Mouse (Mus musculus): ENCODE results near the gene Cfdp1. TPM values are rescaled to one million over a fixed set of nuclear protein-coding genes. Genes with fewer than 3 reads are reported as not detected.

Gene Cfdp1
- total RNA-seq, 2 experiments from 2014 or later = 14.6 to 17.9 TPM

- DNase-seq = no peak
- intact Hi-C loops (cut with DNase I) = no loop called here
These were observed 45.0 kb downstream of the Cfdp1 start for GRCm38 (mm10) chr8:111808891-111809622.

GRCm38 (mm10) chr8:111808006-111808405 is 46.1 kb downstream of the Cfdp1 start:
- no peak for DNase-seq
- intact Hi-C loops (cut with DNase I) = no loop called here

- intact Hi-C loops (cut with DNase I) = no loop called here
- DNase-seq = no peak
These were observed 50.7 kb downstream of the Cfdp1 start for GRCm38 (mm10) chr8:111803362-111803761.

GRCm38 (mm10) chr8:111802256-111802655 is 51.8 kb downstream of the Cfdp1 start:
- no peak for DNase-seq
- intact Hi-C loops (cut with DNase I) = no loop called here

GRCm38 (mm10) chr8:111801456-111801855 is 52.6 kb downstream of the Cfdp1 start:
- intact Hi-C loops (cut with DNase I) = no loop called here
- no peak for DNase-seq

GRCm38 (mm10) chr8:111796528-111796927 is 57.6 kb downstream of the Cfdp1 start:
- intact Hi-C loops (cut with DNase I) = no loop called here
- peak in 1 of 2 experiments; percentile 30 for DNase-seq

DNA sequence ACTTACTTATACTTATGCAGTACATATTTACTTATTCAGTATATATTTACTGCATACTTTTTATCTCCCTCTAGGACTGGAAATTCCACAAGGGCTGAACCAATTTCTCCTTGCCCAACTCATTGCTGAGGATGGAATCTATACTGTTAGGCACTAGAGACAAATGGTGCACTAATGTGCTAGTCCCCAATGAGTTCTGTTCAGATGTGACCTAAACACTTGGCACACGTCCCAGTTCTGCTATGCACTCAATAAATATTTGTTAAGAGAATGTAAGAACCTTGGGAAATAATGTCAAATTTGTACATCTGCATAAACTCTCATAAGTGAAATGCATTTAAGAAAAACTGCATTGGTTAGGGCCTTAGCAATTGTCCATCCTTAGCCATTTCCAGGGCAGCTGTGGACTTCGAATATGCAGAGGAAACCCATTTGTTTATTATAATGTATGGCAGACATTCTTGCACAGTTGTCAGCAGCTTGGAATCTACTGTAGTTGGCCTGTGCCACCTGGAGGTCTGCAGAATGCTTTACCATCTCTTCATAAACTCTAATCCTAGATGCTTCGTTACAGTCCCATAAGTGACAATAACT is 60.7 kb downstream of the Cfdp1 start:
- DNase-seq = no peak
- intact Hi-C loops (cut with DNase I) = no loop called here

- intact Hi-C loops (cut with DNase I) = no loop called here
- DNase-seq = no peak
These were observed 64.5 kb downstream of the Cfdp1 start for GRCm38 (mm10) chr8:111789639-111790038.

DNA sequence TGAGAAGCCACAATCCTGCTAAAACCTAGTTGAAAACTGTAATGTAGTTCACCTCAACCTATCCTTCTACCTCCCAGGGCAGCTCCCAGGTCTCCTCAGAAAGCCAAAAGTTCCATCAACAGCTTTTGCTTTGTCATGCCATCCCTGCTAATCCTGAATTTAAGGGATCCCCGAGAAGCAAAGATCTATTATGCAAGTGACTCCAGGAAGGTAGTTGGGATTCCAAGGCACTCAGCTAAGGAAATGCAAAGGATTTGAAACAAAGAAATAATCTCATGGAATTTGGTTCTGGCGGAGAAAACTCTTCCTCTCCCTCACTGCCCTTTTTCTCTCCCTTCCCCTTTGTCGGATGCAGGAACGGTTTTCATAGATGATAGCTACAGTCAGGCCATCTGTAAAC is 64.9 kb downstream of the Cfdp1 start:
- intact Hi-C loops (cut with DNase I) = no loop called here

DNA sequence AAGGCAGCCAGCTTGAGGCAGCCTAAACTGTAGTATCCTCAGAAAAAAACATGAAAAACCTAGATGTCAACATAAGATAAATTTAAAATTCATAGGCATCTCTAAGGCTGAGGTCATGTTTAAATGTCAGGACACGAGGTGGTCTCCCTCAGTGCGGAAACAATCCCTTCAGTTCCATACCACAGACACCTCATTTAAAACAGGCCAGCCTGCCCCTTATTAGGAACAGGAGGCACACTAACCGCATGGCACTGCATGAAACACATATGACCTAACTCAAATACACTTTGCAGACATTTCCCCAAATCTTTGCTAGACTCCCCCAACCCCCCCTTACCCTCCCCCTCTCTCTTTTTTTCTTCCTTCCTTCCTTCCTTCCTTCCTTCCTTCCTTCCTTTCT is 65.6 kb downstream of the Cfdp1 start:
- no peak for DNase-seq
- intact Hi-C loops (cut with DNase I) = no loop called here

More for the DNA sequence above, 64.9 kb downstream of the Cfdp1 start:
- no peak for DNase-seq

- DNase-seq = no peak
- intact Hi-C loops (cut with DNase I) = no loop called here
These were observed 66.0 kb downstream of the Cfdp1 start for GRCm38 (mm10) chr8:111788085-111788484.

GRCm38 (mm10) chr8:111787683-111788082 is 66.4 kb downstream of the Cfdp1 start:
- intact Hi-C loops (cut with DNase I) = no loop called here
- no peak for DNase-seq

GRCm38 (mm10) chr8:111786701-111787588 is 67.1 kb downstream of the Cfdp1 start:
- intact Hi-C loops (cut with DNase I) = no loop called here
- no peak for DNase-seq

DNA sequence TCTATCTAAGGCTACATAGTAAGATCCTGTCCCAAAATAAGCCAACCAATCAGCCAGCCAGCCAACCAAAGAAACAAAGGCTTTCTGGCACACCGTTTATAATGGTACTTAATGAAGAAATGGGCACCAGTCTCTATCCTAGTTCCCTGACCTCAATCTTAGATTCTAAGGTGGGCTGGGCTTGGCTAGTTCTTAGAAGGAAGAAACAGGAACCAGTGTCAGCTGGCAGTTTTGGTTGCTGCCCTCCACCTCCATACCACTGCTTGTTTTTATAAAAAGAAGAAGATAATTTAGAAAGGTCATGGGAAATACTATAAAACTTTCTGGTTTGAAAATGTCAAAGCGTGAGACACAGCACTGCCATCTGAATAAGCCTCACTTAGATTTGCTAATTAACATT is 68.0 kb downstream of the Cfdp1 start:
- intact Hi-C loops (cut with DNase I) = no loop called here
- DNase-seq = no peak

DNA sequence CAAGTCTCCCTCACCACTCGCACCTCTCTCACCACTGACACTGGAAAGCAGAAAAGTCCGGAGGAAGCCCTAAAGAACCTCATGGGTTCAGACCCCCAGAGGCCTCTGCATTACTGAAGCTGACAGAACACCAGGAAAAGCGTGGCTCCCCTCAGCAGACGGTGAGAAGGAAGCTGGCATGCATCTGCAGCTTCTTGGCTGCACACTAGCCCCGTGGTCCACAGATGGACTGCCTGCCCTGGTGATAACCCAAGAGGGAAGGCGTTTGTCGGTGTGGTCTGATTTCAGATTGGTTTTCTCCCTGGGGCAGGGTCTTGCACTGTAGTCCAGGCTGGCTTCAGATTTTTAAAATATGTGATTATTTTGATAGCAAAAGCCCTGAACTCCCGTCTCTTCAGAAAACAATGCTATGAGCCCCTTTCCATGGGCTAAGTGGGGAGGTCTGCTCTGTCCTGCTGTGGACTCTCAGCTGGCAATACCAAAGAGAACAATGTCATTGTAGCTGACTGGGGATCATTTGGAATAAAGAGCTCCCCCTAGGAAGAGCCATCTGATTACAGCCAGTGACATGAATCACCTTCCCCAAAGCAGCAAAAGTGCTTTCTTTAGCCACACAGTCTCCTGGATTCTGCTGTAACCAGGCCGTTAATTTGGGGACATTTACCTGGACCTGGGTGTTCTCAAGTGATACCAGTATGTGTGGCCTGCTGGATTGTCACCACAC is 71.3 kb downstream of the Cfdp1 start:
- intact Hi-C loops (cut with DNase I) = no loop called here
- DNase-seq = no peak

GRCm38 (mm10) chr8:111782161-111782560 is 71.9 kb downstream of the Cfdp1 start:
- intact Hi-C loops (cut with DNase I) = no loop called here
- DNase-seq = no peak

DNA sequence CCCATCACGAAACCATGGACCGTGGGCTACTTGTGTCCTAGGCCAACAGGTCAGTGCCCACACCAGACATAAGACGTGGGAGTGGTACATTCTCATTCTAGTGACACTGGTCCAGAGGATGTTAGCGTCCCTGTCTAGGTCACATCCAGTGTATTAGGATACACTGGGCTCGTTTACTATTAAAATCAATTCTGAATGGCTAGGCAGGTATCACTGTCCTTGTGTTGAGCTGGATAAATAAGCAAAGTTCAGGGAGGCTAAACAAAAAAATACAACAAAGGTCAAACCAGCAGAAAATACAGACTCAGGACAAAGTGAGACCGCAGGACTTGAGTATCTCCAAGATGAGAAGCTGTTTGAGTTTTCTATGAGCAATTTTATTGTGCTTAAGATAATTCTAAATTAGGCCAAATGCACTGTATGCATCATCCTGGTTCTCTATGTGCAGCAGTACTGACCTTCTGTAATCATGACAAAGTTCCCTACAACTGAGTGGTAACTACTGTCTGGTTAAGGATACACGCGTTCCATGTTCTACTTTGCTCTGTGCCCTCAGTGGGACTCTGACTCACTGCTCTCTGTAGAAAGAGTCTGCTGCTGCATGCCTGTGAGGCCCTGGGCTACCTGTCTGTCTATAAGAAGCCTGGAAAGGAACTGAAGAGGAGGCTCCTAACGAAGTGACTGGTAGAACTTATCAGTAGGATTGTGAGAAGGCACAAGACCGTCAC is 73.2 kb downstream of the Cfdp1 start:
- no peak for DNase-seq
- intact Hi-C loops (cut with DNase I) = no loop called here

GRCm38 (mm10) chr8:111779690-111780089 is 74.4 kb downstream of the Cfdp1 start:
- DNase-seq = no peak
- intact Hi-C loops (cut with DNase I) = no loop called here

DNA sequence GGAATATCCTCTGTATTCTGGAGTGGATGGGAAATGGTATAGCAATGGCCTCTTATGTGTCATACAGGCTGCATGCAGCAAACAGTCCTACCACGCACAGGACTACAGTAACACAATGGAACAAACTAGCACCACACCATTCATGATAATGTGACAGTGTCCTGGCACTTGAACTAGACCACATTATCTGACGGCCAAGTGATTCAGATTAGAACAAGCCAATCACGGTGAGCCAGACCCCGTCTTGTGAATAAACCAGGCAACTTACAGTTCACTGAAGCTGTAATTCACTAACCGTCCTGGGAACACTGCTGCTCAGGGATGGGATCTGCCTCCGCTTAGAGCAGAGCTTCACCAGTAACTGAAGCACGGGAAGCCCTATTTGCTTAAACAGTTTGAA is 75.3 kb downstream of the Cfdp1 start:
- DNase-seq = no peak
- intact Hi-C loops (cut with DNase I) = no loop called here

GRCm38 (mm10) chr8:111776492-111776891 is 77.6 kb downstream of the Cfdp1 start:
- no peak for DNase-seq
- intact Hi-C loops (cut with DNase I) = no loop called here

Data from gastrocnemius, postnatal 36 days (tissue).